21 mouse cellular contexts compared by ENCODE assay signal in the genomic region with DNA sequence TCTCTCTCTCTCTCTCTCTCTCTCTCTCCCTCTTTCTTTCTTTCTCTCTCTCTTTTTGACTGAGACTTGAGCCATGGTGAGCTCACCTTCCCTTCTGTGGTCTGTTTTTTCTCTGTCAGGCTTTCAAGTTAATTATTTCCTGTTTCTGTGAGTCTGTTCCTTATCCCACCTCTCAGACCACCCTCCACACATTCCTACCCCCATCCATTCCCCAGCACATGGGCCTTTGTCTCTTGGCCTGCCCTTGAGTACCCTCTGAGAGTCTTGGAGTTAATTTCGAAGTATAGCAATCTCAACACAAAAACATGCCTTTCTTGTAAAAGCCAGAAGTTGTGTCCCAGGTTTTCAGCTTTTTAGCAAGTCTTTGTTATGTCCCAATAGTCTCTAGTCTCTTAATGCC. TPM values are rescaled to one million over a fixed set of nuclear protein-coding genes. Genes with fewer than 3 reads are reported as not detected.
DNase-seq lines count a peak whose midpoint lies in the region; ATAC-seq lines count a peak whose summit lies in the region.
"Had no signal": no experiment of that assay in that cellular context is flagged by ENCODE, and none has a peak within 500 bp of the region (broad histone marks: within the 10 kb centered on the region; RNA-seq: fewer than 3 reads in every experiment).

No protein-coding gene starts in this region.

- H3K36me3 ChIP-seq in heart, embryonic 16.5 days (ENCODE audit: control insufficient read depth, insufficient read depth) = no peaks in the 10 kb centered on the region
- H3K36me3 ChIP-seq in embryonic facial prominence, embryonic 11.5 days (replicated peaks; ENCODE audit: control insufficient read depth, insufficient read depth, low read depth, low read length) = no peaks in the 10 kb centered on the region
- no peaks in the 10 kb centered on the region for H3K36me3 ChIP-seq in embryonic facial prominence, embryonic 15.5 days
- no peaks in the 10 kb centered on the region for H3K36me3 ChIP-seq in limb, embryonic 13.5 days
- H3K36me3 ChIP-seq: liver, embryonic 13.5 days; lung, embryonic 15.5 days; midbrain, embryonic 10.5 days had no signal

- H3K27me3 ChIP-seq in heart, embryonic 16.5 days (ENCODE audit: control insufficient read depth, insufficient read depth, low read length) = no peaks in the 10 kb centered on the region
- H3K27me3 ChIP-seq in embryonic facial prominence, embryonic 11.5 days (ENCODE audit: control insufficient read depth, insufficient read depth, low read length) = no peaks in the 10 kb centered on the region
- H3K27me3 ChIP-seq in embryonic facial prominence, embryonic 15.5 days = no peaks in the 10 kb centered on the region
- no peaks in the 10 kb centered on the region for H3K27me3 ChIP-seq in limb, embryonic 13.5 days
- H3K27me3 ChIP-seq: liver, embryonic 13.5 days; lung, embryonic 15.5 days had no signal

- H3K4me1 ChIP-seq in heart, embryonic 16.5 days (ENCODE audit: control insufficient read depth, insufficient read depth, low read length) = peaks cover 37% of the 10 kb centered on the region
- no peaks in the 10 kb centered on the region for H3K4me1 ChIP-seq in embryonic facial prominence, embryonic 11.5 days (ENCODE audit: control insufficient read depth, insufficient read depth, low read length)
- peaks cover 24% of the 10 kb centered on the region for H3K4me1 ChIP-seq in embryonic facial prominence, embryonic 15.5 days
- H3K4me1 ChIP-seq in limb, embryonic 13.5 days = peaks cover 24% of the 10 kb centered on the region

- H3K4me3 ChIP-seq in heart, embryonic 16.5 days (ENCODE audit: low read length) = no peak overlapping the region
- H3K4me3 ChIP-seq in embryonic facial prominence, embryonic 11.5 days (ENCODE audit: low read depth, low read length) = no peak overlapping the region
- H3K4me3 ChIP-seq in embryonic facial prominence, embryonic 15.5 days (replicated peaks) = no peak overlapping the region
- no peak overlapping the region for H3K4me3 ChIP-seq in limb, embryonic 13.5 days
- H3K4me3 ChIP-seq: left cerebral cortex, adult 2 months; liver, embryonic 13.5 days; lung, embryonic 15.5 days; midbrain, embryonic 10.5 days had no signal

- H3K9ac ChIP-seq in heart, embryonic 16.5 days (ENCODE audit: low read length) = no peak overlapping the region; the same call in 1 of the 2 replicates
- no peak overlapping the region for H3K9ac ChIP-seq in embryonic facial prominence, embryonic 11.5 days (replicated peaks; ENCODE audit: low read length)
- H3K9ac ChIP-seq in embryonic facial prominence, embryonic 15.5 days = no peak overlapping the region
- H3K9ac ChIP-seq in limb, embryonic 13.5 days = no peak overlapping the region
- H3K9ac ChIP-seq: hindbrain, embryonic 14.5 days; liver, embryonic 13.5 days; lung, embryonic 15.5 days had no signal

- DNase-seq in heart, adult 11 months = no peak
- peak; percentile 51 for DNase-seq in embryonic facial prominence, embryonic 11.5 days (ENCODE audit: low spot score)
- DNase-seq in adrenal gland, adult 18-20 months (ENCODE audit: low spot score in 2 of 2) = no peak
- DNase-seq in thymus, postnatal 14 days = no peak
- DNase-seq: adrenal gland, postnatal 10 days; cerebellum, adult 9-11 months; heart, adult 2 months; kidney, adult 2 months; kidney, postnatal 25 days; layer of hippocampus, adult 9-11 months; left cerebral cortex, postnatal 4 days; liver, embryonic 13.5 days; lung, postnatal 4 days; right cerebral cortex, postnatal 25 days had no signal

- no peak for ATAC-seq in heart, embryonic 16.5 days (replicated peaks; ENCODE audit: extremely low read depth, insufficient read depth, low FRiP score)
- ATAC-seq in embryonic facial prominence, embryonic 11.5 days (replicated peaks; ENCODE audit: insufficient number of reproducible peaks, low FRiP score, low TSS enrichment, low read depth) = no peak
- no peak for ATAC-seq in embryonic facial prominence, embryonic 15.5 days (ENCODE audit: insufficient number of reproducible peaks, low FRiP score, low TSS enrichment, low read depth)
- ATAC-seq in limb, embryonic 13.5 days (ENCODE audit: low FRiP score, low read depth) = no peak

- no peak overlapping the region for H3K4me2 ChIP-seq in heart, embryonic 16.5 days (ENCODE audit: low read depth, low read length)
- H3K4me2 ChIP-seq in embryonic facial prominence, embryonic 11.5 days (ENCODE audit: low read depth, low read length) = no peak overlapping the region
- no peak overlapping the region for H3K4me2 ChIP-seq in embryonic facial prominence, embryonic 15.5 days (replicated peaks)
- no peak overlapping the region for H3K4me2 ChIP-seq in limb, embryonic 13.5 days (replicated peaks)
- H3K4me2 ChIP-seq: hindbrain, embryonic 14.5 days; liver, embryonic 13.5 days; lung, embryonic 15.5 days had no signal

- 42% methylated on average over 1 of the region's 1 CpGs for WGBS in heart, embryonic 16.5 days
- 59% methylated on average over 1 of the region's 1 CpGs for WGBS in embryonic facial prominence, embryonic 11.5 days
- 47% methylated on average over 1 of the region's 1 CpGs for whole genome bisulfite sequencing in embryonic facial prominence, embryonic 15.5 days
- 23% methylated on average over 1 of the region's 1 CpGs for WGBS in limb, embryonic 13.5 days

- H3K27ac ChIP-seq in heart, embryonic 16.5 days (ENCODE audit: low read length) = peak overlapping the region; percentile 85
- H3K27ac ChIP-seq in embryonic facial prominence, embryonic 11.5 days (replicated peaks; ENCODE audit: low read depth, low read length) = peak overlapping the region; percentile 60
- H3K27ac ChIP-seq in embryonic facial prominence, embryonic 15.5 days (replicated peaks) = 0 out of 2 replicates have a peak overlapping the region, but pooled peaks have one; percentile 8
- 0 out of 2 replicates have a peak overlapping the region, but pooled peaks have one; percentile 17 for H3K27ac ChIP-seq in limb, embryonic 13.5 days
- H3K27ac ChIP-seq: hindbrain, embryonic 14.5 days; left cerebral cortex, adult 2 months; liver, embryonic 13.5 days; lung, embryonic 15.5 days had no signal

- H3K9me3 ChIP-seq in heart, embryonic 16.5 days (replicated peaks; ENCODE audit: control insufficient read depth, low read length) = no peaks in the 10 kb centered on the region
- H3K9me3 ChIP-seq in embryonic facial prominence, embryonic 11.5 days (replicated peaks; ENCODE audit: control insufficient read depth, low read length) = no peaks in the 10 kb centered on the region
- H3K9me3 ChIP-seq in embryonic facial prominence, embryonic 15.5 days (replicated peaks) = no peaks in the 10 kb centered on the region
- no peaks in the 10 kb centered on the region for H3K9me3 ChIP-seq in limb, embryonic 13.5 days
- H3K9me3 ChIP-seq: liver, embryonic 13.5 days; lung, embryonic 15.5 days; midbrain, embryonic 10.5 days had no signal

RNA-seq across cellular contexts. Expression of a gene that starts 3.7 kb away (rescaled TPM):
- polyA plus RNA-seq in heart, embryonic 16.5 days (2015; fragmentation: Nextera tagmentation; extraction: Ambion mirVana) = 30.9 and 35.5 TPM in 2 replicates
- polyA plus RNA-seq in embryonic facial prominence, embryonic 11.5 days (2014; fragmentation: Nextera tagmentation; extraction: Ambion mirVana) = 52.2 and 57.3 TPM in 2 replicates
- 27.1 and 32.3 TPM in 2 replicates for polyA plus RNA-seq in embryonic facial prominence, embryonic 15.5 days (2015; fragmentation: Nextera tagmentation; extraction: Ambion mirVana)
- 37.8 and 41.5 TPM in 2 replicates for polyA plus RNA-seq in limb, embryonic 13.5 days (2015; fragmentation: Nextera tagmentation; extraction: Ambion mirVana)
- total RNA-seq in adrenal gland, adult 18-20 months (2021) = 10 to 100 TPM; 20.9 to 21.8 TPM

Comparison
In these comparisons a context has a peak if more than half of its experiments do, and no peak if none do; other contexts are left out.
1. H3K27ac ChIP-seq: peak in every context shown above with its lines; median percentile 85 in heart, embryonic 16.5 days; 60 in embryonic facial prominence, embryonic 11.5 days; 17 in limb, embryonic 13.5 days; 8 in embryonic facial prominence, embryonic 15.5 days.